Mouse (Mus musculus) naive thymus-derived CD4-positive, alpha-beta T cell, adult 2 months (primary cell): Measurements from ENCODE around the gene Nudt4.

ENCODE experiments used
- DNase-seq: peaks from one replicate; pipeline ENCODE4 v3.0.0-alpha.2; 2011; ENCODE audit warnings: low read depth

Gene Nudt4

DNA sequence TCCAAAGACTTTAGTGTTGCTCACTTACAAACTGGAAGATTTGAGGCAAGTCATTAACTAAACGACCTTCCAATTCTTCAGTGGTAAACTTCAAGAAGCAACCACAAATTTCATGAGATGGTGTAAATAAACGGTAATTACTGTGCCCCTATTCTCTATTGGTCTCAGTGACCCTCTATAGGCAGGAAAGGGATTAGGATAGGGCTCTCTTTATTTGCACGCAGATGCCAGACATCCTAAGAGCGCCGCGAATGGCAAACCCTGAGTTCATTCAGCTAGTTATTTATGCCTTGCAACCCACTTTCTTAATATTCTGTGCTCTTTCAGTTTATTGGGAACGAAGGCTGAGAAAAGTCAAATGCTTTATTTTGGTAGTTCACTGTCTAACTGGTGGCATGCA lies 62.9 kb downstream of the Nudt4 start:
- no peak for DNase-seq
